10 mouse cellular contexts compared by ENCODE assay signal in the genomic region with DNA sequence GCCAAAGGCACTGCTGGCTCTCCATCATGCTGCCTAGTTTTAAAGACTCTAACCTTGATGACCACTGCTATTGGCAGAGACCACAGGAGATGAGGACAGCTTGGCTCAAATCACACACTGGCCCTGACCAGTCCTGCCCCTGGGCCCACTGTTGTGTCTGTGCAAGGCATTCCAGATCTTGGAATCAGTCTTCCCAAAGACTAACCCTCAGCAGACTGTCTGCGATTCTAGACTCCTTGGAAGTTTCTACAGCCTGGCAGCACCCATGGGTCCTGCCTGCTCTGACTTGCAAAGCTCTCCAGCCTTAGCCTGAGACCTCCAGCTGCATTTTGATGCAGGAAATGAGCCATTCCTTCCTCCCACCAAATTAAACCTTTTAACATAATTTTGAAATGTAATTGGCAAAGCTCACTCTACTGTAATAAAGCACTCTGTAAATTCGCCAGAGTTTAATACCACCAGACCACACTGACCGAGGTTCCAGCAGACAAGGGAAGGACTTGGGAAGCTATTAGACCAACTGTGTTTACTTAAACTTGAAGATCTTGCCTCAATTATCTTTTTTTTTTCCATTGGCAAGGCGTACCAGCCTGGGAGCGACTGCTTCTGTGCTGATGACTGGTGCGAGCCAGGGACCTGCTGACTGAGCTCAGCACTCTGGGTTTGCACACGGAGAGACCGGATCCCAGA.
DNase-seq lines count a peak whose midpoint lies in the region; TF ChIP-seq lines count a peak whose summit lies in the region.
"Had no signal": no experiment of that assay in that cellular context is flagged by ENCODE, and none has a peak within 500 bp of the region (broad histone marks: within the 10 kb centered on the region; RNA-seq: fewer than 3 reads in every experiment).

No protein-coding gene starts in this region.

- DNase-seq in layer of hippocampus, adult 2 months (ENCODE audit: low spot score in 2 of 2) = no peak
- no peak for DNase-seq in layer of hippocampus, adult 9-11 months
- DNase-seq in adrenal gland, postnatal 10 days = peak; percentile 70
- peak; percentile 47 to 56 for DNase-seq in gastrocnemius, postnatal 36 days
- DNase-seq in lung, postnatal 25 days (ENCODE audit: low spot score) = peak; percentile 26
- no peak for DNase-seq in layer of hippocampus, adult 8-10 months (ENCODE audit: low spot score in 2 of 2)
- no peak for DNase-seq in retina, embryonic 14.5 days (ENCODE audit: low spot score)
- DNase-seq: liver, embryonic 13.5 days; thymus, postnatal 25 days had no signal

- H3K4me3 ChIP-seq in layer of hippocampus, adult 2 months = no peak overlapping the region
- H3K4me3 ChIP-seq: hindbrain, embryonic 12.5 days; liver, embryonic 13.5 days had no signal

- no peak for TF ChIP-seq CTCF in layer of hippocampus, adult 2 months (conservative IDR thresholded peaks at IDR 0.05)

- H3K27ac ChIP-seq in layer of hippocampus, adult 2 months = peak overlapping the region; percentile 82
- H3K27ac ChIP-seq: hindbrain, embryonic 12.5 days; liver, embryonic 13.5 days had no signal

- intact Hi-C loops in gastrocnemius, postnatal 36 days (cut with DNase I) = no loop called here

Comparison
In these comparisons a context has a peak if more than half of its experiments do, and no peak if none do; other contexts are left out.
1. DNase-seq: peak in adrenal gland, postnatal 10 days (single experiment), gastrocnemius, postnatal 36 days (2 of 2) and lung, postnatal 25 days (single experiment); none in layer of hippocampus, adult 2 months (0 of 2), layer of hippocampus, adult 9-11 months (single experiment), layer of hippocampus, adult 8-10 months (0 of 2) and retina, embryonic 14.5 days (single experiment).